Mouse (Mus musculus) monocyte, adult 2 months (primary cell): ENCODE results near the gene Mpnd.

Experiments
- DNase-seq, 2 experiments: peaks; one replicate each; pipeline ENCODE4 v3.0.0; 2022; ENCODE audit warnings: low spot score in 2 of 2, low read depth in 1 of 2

Gene Mpnd

DNA sequence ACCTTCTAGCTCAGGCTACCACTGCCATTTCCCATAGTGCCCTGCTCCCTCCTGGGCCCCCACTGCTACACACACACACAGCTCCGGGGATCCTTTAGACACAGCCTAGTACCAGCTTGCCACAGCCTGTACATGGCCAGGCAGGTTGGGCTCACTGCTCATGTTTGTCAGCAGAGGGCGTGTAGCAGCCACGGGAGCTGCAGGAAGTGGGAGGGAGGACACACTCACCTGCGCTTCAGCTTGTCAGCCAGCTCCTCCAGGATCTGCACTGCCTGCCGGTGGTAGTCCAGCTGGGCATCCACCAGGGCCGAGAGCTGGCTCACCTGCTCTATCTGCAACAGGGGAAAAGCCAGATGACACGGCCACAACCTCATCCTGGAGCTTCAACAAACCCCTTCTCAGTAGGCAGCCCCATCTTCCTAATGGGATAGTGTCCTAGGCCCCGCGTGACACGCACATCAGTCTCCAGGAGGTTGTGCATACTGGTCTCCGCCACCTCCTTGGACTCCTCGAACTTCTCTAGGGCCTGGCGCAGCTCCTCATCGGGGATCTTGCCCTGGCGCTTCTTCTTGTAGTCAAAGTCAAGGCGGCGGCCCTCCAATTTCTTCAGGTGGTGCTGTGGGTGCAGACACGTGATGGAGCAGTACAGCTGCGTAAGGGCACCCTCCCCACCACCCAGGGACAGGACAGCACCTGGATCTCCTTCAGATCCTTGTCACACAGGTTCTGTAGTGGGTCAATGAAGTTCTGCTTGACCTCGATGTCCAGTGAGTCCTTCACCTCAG lies 13.0 kb downstream of the Mpnd start:
- no peak for DNase-seq

DNA sequence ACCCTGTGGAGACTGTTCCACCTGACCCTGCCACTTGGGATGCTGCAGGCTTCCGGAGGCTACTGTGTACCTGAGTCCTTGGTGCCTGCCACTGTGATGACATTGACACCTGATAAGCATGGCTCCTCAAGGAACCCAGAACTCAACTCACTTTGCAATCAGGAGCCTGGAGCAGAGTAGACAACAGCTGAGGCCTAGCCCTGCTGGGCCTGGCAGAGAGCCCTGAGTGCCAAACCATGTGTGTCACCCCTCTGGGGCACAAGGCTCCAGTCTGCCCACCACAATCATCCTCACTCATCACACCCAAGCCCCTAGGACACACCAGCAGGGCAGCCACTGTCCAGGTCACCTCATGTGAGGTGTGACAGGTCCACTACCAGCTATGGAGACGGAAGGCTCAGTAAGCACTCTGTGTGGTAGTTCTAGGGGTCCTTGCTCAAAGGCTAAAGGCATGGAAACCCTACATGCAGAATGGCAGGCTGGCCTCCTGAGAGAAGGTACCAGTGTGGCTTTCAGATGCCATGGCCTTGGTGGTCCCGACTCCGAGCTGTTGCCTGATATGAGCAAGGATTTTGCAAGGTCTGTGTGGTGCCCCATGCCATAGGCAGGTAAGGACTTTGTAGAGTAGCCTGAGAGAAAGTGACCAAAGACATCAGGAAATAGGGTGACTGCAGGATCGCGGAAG lies 15.0 kb downstream of the Mpnd start:
- DNase-seq: no peak

DNA sequence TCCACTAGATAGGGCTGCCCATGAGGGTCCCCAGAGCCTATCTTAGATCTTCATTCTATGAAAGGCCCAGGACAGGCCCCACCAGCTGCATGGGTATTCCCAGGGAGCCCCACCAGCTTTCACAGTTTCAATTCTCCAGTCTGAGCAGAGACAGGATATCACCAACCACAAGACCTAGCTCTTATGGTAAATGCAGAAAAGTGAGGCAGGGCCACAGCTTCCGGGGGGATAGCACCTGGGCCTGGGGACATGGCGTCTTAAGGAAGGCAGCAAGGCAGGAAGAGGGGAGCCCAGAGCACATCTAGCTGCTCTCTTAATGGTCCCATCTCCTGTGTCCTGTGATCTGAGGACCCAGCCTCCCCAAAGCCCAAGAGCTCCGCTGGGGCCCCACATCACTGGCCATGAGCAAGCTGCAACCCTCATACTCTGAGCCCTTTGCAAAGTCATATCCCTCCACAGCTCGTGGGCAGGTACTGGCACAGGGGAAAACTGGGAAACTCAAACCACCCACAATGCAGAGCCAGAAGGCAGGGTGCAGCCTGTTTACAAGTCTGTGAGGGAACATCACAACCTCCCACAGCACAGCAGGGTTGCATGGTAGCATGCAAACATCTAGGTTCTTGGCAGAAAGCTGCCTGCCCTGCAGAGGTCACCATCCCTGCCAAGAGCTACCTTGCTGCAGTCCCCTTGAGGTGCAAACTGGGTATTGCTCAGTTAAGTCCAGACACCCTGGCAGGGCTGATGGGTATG lies 15.8 kb downstream of the Mpnd start:
- no peak for DNase-seq

DNA sequence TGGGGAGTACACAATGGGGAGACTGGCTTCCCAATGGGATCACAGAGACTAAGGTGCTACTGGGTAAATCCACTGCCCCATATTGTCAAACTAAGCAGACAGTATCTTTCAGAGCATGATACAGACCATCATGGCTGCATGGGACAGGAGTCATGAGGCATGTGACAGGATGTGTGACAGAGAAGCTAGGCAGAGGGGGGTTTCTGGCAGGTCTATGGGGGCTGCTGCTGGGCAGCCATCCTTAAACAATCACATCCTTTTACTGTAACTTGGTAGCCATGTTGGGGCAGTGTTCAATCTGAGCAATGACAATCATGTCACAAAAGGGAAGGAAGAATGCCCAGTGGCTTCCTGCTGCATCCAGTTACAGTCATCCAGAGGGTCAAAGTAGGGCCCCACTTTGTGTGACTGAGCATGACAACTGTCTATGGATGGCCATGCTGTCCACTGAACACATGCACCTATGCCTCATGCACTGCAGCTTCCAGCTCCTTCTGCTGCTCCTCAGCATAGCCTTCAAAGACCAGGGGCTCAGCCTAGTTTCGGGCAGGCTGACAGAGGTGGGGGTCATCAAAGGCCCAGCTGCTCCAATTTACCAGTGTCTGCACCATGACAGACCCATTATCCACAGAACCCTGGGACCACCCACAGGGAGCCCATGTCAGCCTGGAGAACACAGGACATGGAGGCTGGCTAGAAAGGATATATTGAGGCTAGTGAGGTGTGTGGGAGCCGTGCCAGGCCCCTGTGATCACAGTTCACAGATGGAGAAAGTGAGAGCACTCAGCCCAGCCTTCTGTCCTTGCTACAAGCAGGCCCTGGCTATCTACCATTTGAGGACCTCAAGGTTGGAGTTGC lies 16.8 kb downstream of the Mpnd start:
- no peak for DNase-seq

DNA sequence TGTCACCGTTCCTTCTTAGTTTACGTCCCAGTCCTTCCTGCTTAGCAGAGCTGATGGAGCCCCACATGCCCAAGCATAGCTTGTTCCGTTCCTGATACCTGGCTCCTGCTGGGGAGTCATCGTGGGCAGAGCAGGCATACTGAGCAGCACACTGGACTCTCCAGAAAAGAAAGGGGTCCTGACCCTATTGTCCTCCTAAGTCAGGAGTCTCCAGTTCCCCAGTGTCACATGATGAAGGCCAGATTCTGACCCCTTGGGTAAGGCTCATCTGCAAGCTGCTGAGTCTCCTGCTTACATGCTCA lies 17.4 kb downstream of the Mpnd start:
- DNase-seq: no peak

DNA sequence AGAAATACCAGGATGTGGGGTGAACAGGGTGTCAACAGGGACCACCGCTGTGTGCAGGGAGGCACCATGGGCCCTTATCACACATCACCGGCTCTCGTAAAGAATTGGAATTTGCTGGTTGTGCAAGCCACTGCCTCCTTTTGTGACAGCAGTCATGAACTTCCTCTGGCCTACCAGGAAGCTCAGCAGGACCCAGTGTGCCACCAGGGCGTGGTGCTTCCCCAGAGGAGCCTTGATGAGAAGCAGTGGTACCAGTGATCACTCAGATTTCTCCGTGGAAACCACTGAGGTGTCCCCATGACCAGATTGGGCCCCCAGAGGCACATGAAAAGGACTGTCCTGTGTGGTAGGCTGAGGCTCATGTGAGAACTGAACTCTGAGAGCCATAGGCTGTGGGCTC lies 17.9 kb downstream of the Mpnd start:
- DNase-seq: peak; percentile 26 to 39

DNA sequence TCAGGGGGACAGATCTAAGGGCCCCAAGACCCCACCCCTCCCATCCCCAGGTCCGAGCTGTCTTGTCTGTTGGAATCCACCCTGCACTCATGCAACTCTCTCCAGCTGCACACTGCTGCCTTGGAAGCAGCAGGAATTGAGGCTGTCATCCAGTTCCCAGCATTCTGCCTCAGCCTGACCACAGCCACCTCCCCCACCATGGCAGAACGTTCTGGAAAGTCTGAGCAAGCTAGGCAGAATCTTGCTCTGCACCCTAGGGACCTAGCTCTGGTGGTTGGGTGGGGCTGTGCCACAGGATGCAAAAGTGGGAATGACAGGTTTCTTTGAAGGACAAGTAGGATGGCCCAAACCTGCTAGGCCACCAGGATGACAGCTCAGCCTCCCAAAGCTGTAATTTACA lies 19.0 kb downstream of the Mpnd start:
- no peak for DNase-seq

DNA sequence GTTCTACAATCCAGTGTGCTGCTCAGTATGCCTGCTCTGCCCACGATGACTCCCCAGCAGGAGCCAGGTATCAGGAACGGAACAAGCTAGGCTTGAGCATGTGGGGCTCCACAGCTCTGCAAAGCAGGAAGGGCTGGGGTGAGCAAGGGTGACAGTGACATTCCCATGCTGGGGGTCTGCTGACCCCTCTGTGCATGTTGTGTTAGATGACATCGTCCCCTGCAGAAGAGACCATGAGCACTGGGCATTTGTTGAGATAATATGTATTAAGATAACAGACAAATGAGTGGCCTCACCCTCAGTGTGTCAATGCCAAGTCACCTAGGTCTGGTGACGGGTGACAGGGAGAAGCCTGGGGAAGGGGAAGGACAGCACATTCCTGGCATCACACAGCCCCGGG lies 19.4 kb downstream of the Mpnd start:
- DNase-seq: no peak

DNA sequence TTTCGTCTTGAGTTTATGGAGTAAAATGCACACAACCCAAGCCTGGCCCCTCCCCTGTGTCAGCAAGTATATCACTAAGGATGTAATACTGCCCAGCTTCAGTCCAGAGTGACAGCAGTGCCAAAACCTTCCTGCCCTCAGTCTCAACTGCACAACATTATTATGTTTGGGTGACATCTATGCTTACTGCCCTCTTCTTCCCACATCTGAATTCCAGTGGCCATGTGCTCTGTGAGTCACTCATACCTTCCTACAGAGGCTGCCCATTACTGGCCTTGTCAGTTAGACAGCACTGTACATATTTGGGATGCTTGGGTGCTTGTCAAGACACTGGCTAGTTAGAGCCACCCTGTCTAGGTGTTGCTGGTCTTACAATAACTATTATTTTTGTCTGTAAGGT lies 20.8 kb downstream of the Mpnd start:
- no peak for DNase-seq

DNA sequence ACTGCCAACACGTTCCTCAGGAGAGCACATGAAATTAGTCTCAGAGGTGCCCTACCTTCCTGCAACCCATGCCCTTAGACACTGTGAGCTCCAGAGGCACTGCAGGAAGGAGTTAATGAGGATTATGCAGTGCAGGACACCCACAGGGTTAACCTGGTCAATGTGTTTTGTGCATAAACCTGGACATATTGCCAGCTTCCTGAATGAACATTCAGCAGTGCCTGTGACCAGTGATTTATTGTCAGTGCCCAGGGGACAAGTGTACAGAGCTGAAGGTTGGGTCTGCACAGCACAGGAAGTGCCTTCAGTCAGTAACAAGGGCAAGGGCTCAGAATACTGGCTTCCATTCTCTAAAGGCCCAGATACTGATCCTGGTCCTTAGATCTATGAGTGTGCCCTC lies 21.4 kb downstream of the Mpnd start:
- no peak for DNase-seq

DNA sequence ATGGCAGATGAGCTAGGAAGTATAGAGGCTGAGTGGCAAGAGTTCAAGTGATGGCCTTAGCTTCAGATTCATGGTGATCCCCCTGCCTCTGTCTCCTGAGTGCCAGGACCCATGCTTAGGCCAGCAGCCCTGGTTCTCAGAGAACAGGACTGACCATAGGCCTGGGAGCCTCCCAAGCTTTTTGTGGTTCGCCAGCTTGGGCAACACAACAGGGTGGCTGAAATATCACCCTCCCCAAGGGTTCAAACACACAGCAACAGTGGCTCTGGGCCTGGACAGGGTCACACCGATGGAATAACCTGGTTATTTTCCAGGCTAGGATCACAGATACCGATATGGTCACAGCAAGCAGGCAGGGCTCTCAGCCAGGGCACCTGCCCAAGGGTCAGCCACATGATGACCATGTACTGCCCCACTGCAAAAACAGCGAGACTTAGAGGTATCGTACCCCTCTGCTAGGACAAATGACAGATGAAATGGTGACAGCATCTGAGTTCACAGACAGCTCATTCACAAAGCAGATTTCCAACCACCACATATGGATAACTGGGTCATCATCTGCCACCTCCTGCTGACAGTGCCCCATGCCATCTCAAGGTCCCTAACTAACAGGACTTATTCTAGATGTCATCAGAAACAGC lies 22.4 kb downstream of the Mpnd start:
- no peak for DNase-seq

DNA sequence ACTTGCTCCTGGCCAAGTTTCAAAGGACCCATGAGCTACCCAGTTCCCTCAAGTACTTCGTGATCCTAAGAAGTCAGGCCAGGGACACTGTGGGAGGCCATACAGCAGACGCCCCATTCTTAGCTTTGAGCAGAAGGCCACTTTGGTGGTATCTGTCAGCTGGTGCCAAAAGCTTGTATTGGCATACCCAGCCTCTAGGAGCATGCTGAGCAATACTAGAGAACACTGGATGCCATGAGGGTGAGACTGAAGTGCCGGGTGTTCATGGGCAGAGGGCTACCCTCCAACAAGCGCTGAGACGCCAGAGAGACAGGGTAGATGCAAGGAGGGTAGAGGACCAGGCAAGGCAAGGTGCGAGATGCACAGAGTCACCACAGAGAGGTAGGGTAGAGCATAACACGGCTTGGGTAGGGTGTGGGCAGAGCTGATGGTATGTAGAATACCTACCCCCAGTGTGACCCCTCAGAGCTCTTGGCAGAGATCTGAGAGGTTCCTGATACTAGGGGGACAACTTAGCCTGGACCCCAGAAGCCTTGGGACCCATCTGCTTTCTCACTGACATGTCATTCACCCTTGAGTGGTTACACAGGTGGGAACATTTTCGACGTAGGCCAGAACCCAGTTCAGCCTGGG lies 24.8 kb downstream of the Mpnd start:
- no peak for DNase-seq

DNA sequence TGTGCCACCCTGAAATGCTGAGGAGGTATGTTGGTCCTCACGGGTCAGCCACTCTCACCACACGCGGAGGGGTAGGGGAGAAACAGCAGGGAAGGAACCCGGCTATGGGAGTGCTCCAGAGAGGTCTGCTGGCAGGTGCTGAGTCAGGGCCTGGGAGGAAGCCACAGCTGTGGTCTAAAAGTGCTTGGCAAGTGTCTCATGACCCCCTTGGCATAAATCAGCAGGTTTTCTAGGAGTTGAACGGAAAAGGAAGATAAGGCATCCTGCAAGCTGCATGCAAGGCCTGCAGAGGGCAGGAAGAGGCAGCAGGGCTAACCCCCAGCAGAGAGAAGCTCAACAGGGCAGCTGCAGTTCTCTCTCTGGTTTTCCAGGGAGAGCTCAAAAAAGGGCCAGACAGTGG lies 25.4 kb downstream of the Mpnd start:
- no peak for DNase-seq

DNA sequence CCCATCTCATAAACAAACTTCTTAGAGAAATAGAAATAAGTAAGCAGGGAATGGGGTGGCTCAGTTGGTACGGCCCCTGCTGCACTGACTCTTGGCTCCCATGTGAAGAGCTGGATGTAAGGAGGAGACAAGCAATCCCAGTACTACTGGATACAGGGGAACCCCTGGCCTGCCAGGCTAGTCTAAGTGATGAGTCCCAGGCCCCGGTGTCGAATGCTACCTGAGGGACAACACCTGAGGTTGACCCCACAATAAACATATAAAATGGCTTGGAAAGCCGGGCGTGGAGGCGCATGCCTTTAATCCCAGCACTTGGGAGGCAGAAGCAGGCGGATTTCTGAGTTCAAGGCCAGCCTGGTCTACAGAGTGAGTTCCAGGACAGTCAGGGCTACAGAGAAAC lies 25.9 kb downstream of the Mpnd start:
- no peak for DNase-seq

DNA sequence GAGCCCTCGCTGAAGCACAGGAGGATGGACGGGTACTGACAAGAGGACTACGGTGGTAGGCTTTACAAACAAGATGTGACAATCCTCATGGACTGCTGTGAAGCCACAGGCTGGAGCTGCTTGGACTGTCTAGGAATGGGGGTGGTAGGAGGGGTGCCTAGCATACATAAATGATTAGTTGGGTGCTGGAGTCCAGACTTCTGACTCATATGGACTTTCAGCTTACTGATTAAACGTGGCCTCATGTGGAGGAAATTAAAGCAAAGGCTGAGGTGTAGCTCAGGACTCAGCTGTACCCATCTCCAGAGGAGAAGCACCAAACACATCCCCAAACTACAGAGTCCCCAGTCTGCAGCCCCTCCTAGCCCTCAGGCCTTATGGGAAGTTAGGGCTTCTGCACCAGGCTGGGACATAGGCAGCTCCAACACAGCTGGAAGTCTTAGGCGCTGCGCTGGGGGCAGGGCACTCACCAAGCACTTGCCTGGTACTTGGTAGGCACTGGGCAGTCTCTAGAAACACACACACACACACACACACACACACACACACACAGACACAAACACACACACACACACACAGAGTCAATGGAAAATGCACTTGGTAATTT lies 26.7 kb downstream of the Mpnd start:
- DNase-seq: no peak

DNA sequence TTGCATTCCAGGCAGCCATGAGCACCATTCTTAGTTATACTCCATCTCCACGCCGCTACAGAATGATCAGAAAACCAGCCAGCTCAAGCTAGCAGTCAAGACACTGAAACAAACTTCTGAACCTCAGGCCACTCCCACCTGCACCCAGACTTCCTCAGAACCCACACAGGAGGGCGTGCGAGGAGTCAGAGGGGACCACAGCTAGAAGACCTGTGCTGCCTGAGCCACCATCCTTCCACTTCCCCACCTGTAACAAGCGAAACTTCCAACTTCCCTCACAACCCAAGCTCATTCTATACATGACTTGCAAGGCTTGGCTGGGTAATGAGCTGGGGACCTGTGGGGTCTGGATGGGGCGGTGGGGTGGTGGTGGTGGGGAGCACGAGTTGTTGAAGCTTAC lies 27.3 kb downstream of the Mpnd start:
- DNase-seq: no peak

DNA sequence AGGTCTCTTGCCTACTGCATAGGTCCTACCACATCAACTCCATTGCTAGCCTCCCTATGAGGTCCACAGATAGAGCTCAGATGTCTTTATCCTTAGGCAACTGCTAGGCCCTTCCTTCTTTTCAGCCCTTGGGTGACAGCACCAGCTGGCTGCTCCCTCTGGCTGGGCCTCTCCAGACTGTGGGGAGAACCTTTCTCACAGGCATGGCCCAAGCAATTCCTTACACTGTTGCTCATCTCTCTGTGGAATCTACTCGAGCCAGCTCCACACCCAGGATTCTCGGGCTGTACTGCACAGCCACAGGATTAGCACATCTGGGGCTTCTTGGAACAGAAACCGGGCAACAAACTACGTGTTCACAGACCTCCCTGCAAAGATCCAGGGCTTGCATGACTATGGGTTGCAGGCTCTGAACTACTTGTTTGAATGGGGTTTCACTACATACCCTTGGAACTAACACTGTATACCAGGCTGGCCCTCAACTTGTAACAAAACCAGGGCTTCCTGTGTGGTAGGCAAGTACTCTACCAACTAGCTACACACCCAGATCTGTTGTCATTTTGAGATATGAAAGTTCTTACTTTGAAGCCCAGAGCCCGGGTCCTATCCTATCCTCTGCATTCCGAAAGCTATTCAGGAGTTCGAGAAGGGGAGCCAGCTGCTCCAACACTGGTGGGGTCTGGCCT lies 28.7 kb downstream of the Mpnd start:
- no peak for DNase-seq

DNA sequence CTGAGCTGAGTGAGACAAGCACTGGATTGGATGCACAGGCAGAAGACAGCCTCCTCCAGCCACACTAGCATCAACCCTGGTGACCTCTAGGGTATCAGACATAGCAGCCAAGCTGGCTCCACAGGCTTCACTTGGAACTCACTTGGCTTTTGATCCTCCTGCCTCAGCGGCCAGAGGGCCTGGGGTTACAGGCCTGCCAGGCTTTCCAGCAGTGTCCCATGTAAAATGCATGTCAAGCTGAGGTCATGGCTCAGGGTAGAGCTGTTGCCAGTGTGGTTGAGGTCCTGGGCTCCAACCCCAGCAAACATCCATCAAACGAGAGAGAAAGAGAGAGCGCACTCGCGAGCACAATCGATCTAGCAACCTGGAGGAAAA lies 29.2 kb downstream of the Mpnd start:
- DNase-seq: no peak

DNA sequence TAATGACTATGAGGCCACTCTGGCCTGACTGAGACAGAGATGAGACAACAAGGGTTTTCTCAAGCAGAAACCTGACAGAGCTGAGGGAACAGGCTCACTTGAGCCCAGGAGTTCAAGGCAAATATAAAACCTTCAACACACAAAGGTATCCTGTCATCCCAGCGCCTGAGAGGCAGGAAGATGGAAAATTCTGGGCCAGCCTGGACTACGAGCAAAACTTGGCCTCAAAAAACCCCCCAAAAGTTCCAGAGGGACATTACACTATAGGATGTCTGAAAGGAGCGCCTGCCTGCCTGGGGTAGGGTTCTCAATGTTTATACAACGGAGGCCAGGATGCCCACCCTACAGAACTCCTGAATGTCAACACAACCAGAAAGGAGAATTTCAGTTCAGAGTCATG lies 29.7 kb downstream of the Mpnd start:
- no peak for DNase-seq
